Mouse (Mus musculus) intestine, postnatal 0 days (tissue): ENCODE results near the gene Slc52a3. TPM values are rescaled to one million over a fixed set of nuclear protein-coding genes. Genes with fewer than 3 reads are reported as not detected.

Experiments used
- ATAC-seq: fragments of 200-750 bp; cut with Nextera tagmentation; 2 replicates; pipeline ENCODE4 v1.8.0; 2017; ENCODE audit warnings: mild to moderate bottlenecking, moderate TSS enrichment, moderate library complexity
- H3K27ac ChIP-seq: fragments of 300-500 bp; sonication (generic); 2 replicates; pipeline ENCODE4 v1.5.1; 2014; ENCODE audit warnings: mild to moderate bottlenecking, low read depth, low read length, moderate library complexity
- H3K27me3 ChIP-seq: fragments of 300-500 bp; sonication (generic); replicated peaks from 2 replicates; pipeline ENCODE4 v1.6.1; 2014; ENCODE audit warnings: low read length, mixed read lengths; ENCODE audit not compliant: control insufficient read depth, insufficient read depth
- H3K36me3 ChIP-seq: fragments of 300-500 bp; sonication (generic); 2 replicates; pipeline ENCODE4 v1.6.1; 2014; ENCODE audit warnings: mild to moderate bottlenecking, moderate library complexity; ENCODE audit not compliant: control insufficient read depth, insufficient read depth
- H3K4me1 ChIP-seq: fragments of 300-500 bp; sonication (generic); replicated peaks from 2 replicates; pipeline ENCODE4 v1.6.1; 2014; ENCODE audit warnings: antibody characterized with exemption, low read length, mixed read lengths; ENCODE audit not compliant: control insufficient read depth, insufficient read depth
- H3K4me2 ChIP-seq: fragments of 300-500 bp; sonication (generic); replicated peaks from 2 replicates; pipeline ENCODE4 v1.6.1; 2014; ENCODE audit warnings: low read depth, mild to moderate bottlenecking, moderate library complexity
- H3K4me3 ChIP-seq: fragments of 300-500 bp; sonication (generic); 2 replicates; pipeline ENCODE4 v1.5.1; 2014; ENCODE audit warnings: low read depth, low read length
- H3K9ac ChIP-seq: fragments of 300-500 bp; sonication (generic); 2 replicates; pipeline ENCODE4 v1.6.1; 2014; ENCODE audit warnings: mild to moderate bottlenecking, low read depth, low read length
- H3K9me3 ChIP-seq: fragments of 300-500 bp; sonication (generic); 2 replicates; pipeline ENCODE4 v1.6.1; 2016; ENCODE audit warnings: mixed run types; ENCODE audit not compliant: control insufficient read depth
- CTCF ChIP-seq: sonication (generic); IDR thresholded peaks from 2 replicates; pipeline ENCODE4 v1.5.1; 2016; ENCODE audit warnings: low read depth, mild to moderate bottlenecking, control low read depth, antibody characterized with exemption, moderate library complexity
- WGBS: fragments of 180-500 bp; shearing (Covaris S2); extraction: QIAGEN DNeasy Blood & Tissue Kit; methylation state at CpG from one replicate; pipeline ENCODE4 v1.1.7; 2014; 5-methylcytosine and 5-hydroxymethylcytosine counted together
- polyA plus RNA-seq: library from polyadenylated mRNA; unstranded; fragments of >200 nt; fragmentation: Nextera tagmentation; extraction: Ambion mirVana; gene quantifications from 2 replicates; pipeline ENCODE4 v1.2.1, GENCODE M21; 2015

Gene Slc52a3
- 15.7 and 15.8 TPM in 2 replicates for polyA plus RNA-seq

DNA sequence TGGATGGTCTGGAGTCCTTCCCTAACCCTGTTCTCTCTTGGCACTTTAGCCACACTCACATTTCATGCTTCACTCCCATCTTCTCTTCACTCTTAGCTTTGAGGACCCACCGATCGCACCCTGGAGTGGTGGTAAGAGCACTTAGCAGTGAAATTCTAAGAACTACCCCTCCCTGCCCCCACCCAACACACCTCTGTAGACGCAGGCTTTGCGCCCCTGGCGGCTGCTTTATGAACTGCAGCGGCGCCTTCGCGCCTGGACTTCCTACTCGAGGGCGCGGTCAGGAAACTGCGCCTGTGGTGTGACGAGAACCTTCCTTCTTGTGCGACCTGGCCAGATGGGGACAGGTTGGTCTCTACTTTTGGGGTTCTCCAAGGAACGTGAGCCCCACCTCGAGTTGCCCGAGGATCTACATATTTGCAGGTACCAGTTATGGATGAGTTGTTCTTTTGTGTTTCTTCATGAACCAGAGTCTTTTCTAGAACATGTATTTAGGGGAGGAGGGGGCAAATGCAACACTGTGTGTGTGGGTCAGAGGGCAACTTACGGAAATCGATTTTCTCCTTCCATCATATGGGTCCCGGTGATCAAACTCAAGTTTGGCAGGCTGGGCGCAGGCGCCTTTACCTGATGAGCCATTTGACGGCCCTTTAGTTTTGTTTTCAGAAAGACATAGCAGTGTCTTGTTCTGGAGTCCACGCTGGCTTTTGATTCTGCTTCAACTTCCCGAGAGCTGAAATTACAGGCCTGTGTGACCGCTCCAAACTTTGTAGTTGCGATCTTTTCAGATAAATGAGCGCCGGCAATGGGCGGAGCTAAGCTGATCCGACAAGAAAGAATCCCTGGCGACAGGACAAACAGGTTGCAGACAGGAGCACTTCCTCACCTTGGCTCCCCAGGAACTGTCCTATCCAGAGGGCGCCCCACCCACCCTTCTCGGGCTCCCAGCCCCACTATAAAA is at the start of gene Slc52a3:
Slc52a3 (plus strand) TSS at position 283 of the 961 bp plus-strand sequence.
- Histone ChIP-seq H3K4me1 (0 out of 2 replicates have a peak, but pooled peaks cover 4% of the 10 kb centered on the region), H3K4me3 (peak within 1 kb of the TSS; percentile 43), H3K9me3 (no peaks in the 10 kb centered on the region), H3K4me2 (peak within 1 kb of the TSS; percentile 74), H3K27ac (peak within 1 kb of the TSS; percentile 15; the same call in 1 of the 2 replicates), H3K9ac (peak within 1 kb of the TSS; percentile 26; the same call in 1 of the 2 replicates), H3K36me3 (no peaks in the 10 kb centered on the region), H3K27me3 (peaks cover 4% of the 10 kb centered on the region; the same call in 1 of the 2 replicates)
- peak; percentile 76 for ATAC-seq
- 5% methylated on average over 35 of the region's 35 CpGs for WGBS
- peak; percentile 95 for TF ChIP-seq CTCF

DNA sequence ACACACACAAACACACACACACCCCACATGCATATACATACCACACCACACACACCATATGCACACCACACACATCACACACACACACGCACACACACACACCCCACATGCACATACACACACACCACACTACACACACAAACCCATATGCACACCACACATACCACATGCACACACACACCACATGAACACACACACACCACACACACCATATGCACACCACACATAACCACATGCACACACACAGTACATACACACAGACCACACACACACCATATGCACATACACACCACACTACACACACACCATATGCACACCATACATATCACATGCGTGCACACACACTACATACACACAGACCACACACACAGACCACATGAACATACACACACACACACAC is 48.7 kb upstream of the Slc52a3 start:
- Histone ChIP-seq H3K4me2 (no peak overlapping the region), H3K27ac (no peak overlapping the region), H3K9ac (no peak overlapping the region), H3K27me3 (no peaks in the 10 kb centered on the region), H3K36me3 (no peaks in the 10 kb centered on the region), H3K9me3 (no peaks in the 10 kb centered on the region), H3K4me3 (no peak overlapping the region), H3K4me1 (no peaks in the 10 kb centered on the region)
- ATAC-seq: no peak
- 96% methylated on average over 2 of the region's 2 CpGs for WGBS
- TF ChIP-seq CTCF: no peak

DNA sequence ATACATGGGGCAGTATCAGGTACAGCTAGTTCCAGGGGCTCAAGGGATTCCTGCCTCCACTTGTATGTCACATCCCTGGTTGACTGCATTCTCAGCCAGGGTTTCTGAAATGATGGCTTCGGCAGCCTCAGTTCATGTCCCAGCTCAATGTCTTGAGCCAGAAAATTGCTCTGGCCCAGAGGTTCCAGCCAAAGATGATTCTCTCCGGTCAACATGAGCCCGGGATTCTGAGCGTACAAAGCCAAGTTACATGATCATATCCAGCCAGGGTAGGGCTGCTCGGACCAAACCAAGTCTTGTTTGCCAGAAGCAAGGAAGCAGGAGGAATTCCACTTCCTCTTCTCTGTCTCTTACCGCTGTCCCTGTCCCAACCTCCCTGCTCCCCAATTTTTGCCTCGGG is 48.0 kb upstream of the Slc52a3 start:
- no peaks in the 10 kb centered on the region for H3K36me3 ChIP-seq

GRCm38 (mm10) chr2:151949082-151949774 is 47.1 kb upstream of the Slc52a3 start:
- H3K27ac ChIP-seq: no peak overlapping the region
- no peak overlapping the region for H3K9ac ChIP-seq
- H3K27me3 ChIP-seq: no peaks in the 10 kb centered on the region
- WGBS: 71% methylated on average over 2 of the region's 2 CpGs
- TF ChIP-seq CTCF: no peak
- no peaks in the 10 kb centered on the region for H3K4me1 ChIP-seq
- no peak overlapping the region for H3K4me3 ChIP-seq
- no peaks in the 10 kb centered on the region for H3K36me3 ChIP-seq
- H3K9me3 ChIP-seq: no peaks in the 10 kb centered on the region
- no peak overlapping the region for H3K4me2 ChIP-seq
- no peak for ATAC-seq

More for the DNA sequence above, 48.0 kb upstream of the Slc52a3 start:
- no peak for ATAC-seq
- no peaks in the 10 kb centered on the region for H3K9me3 ChIP-seq
- H3K4me3 ChIP-seq: no peak overlapping the region
- H3K9ac ChIP-seq: no peak overlapping the region
- no peak for TF ChIP-seq CTCF
- H3K27me3 ChIP-seq: no peaks in the 10 kb centered on the region
- 78% methylated on average over 7 of the region's 7 CpGs for whole genome bisulfite sequencing
- no peak overlapping the region for H3K27ac ChIP-seq
- no peak overlapping the region for H3K4me2 ChIP-seq
- H3K4me1 ChIP-seq: no peaks in the 10 kb centered on the region

DNA sequence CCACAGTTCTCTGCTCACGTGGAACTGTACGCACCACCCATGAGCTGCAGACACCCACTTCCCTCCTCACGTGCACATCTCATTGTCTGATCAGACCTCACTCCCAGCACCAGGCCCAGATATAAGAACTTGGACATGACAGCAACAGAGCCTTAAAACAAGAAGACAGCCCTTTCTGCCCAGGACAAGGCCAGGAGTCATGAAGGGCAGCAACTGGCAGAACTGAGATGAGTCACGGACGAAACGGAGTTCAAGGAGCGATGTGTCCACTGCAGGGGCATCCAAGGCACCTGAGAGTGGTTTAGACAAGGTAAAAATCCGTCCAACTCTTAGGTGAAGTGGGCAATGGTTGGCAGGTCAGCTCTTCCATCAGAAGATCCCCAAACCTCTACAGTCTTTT is 42.6 kb upstream of the Slc52a3 start:
- Histone ChIP-seq H3K36me3 (no peaks in the 10 kb centered on the region), H3K9me3 (no peaks in the 10 kb centered on the region), H3K4me3 (no peak overlapping the region), H3K4me2 (no peak overlapping the region), H3K9ac (no peak overlapping the region), H3K27ac (no peak overlapping the region), H3K27me3 (no peaks in the 10 kb centered on the region), H3K4me1 (no peaks in the 10 kb centered on the region)
- 86% methylated on average over 8 of the region's 8 CpGs for WGBS
- no peak for ATAC-seq
- TF ChIP-seq CTCF: no peak

DNA sequence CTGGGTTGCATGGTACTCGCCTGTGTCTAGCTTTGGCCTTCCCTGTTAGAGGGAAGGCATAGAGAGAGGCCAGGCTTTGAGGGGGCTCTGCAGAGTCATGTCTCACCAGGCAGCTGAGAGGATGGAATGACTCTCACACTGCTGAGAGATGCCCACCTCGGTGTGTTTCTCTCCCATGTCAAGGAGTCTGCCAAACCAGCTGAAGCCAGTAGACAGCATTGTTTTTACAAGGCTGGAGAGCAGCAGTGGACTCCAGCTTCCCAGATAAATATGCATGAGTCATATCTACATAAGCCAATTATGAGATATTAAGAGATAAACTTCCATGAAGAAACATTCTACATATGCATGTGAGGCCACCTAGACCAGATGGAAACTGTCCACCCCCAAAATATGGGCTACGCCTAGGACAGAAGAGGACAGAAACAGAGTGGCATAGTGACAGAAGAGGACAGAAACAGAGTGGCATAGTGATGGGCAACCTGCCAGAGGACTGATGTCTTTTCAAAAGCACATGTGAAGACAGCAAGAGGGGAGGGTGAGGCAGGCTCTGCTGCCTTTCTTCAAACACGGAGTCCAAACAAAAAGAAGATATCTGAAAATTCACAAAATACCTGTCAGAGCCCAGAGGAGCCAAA is 39.7 kb upstream of the Slc52a3 start:
- Histone ChIP-seq H3K4me1 (no peaks in the 10 kb centered on the region), H3K9ac (no peak overlapping the region), H3K27ac (no peak overlapping the region), H3K9me3 (no peaks in the 10 kb centered on the region), H3K36me3 (no peaks in the 10 kb centered on the region), H3K4me2 (no peak overlapping the region), H3K4me3 (no peak overlapping the region), H3K27me3 (no peaks in the 10 kb centered on the region)
- ATAC-seq: no peak
- WGBS: 71% methylated on average over 4 of the region's 4 CpGs
- TF ChIP-seq CTCF: no peak
